Mouse (Mus musculus) neutrophil, adult 5-6 weeks (primary cell): ENCODE measurements around the gene Atoh8. TPM values are rescaled to one million over a fixed set of nuclear protein-coding genes. Genes with fewer than 3 reads are reported as not detected.

Experiments
- ATAC-seq: fragments of 151-379, 151-347 bp; 2 replicates; pipeline ENCODE4 v1.8.0; 2017; ENCODE audit warnings: mild to moderate bottlenecking, moderate TSS enrichment; ENCODE audit not compliant: insufficient number of reproducible peaks, poor library complexity, low FRiP score, severe bottlenecking; ENCODE audit errors: extremely low read depth
- total RNA-seq: library from RNA; stranded (forward); fragments of 200-1000 nt; gene quantifications from 2 replicates; pipeline ENCODE4 v1.2.3, GENCODE M21; 2017

Atoh8 gene
- total RNA-seq, 1 experiment from 2014 or later = not detected

DNA sequence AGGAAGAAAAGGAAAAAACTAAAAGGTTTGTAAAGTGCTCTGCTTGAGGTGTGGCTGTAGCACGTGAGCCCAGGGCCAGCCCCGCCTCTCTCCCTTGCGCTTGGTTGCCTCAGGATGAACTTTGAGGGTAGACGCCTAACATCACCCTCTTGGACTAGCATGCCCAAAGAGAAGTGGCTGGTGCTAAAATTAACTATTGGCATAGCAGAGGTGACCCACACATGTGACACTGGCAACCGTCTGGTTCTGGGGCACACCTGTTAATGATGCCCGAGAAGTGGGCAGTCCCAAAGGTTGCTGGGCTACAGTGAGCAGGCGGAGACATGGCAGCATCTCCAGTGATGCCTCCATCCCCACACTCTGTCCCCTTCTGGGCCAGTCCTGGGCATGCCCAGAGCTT is 24.1 kb upstream of the Atoh8 start:
- no peak for ATAC-seq

- ATAC-seq = no peak
These were observed 19.9 kb upstream of the Atoh8 start for GRCm38 (mm10) chr6:72255294-72255693.

GRCm38 (mm10) chr6:72254588-72255075 is 19.3 kb upstream of the Atoh8 start:
- ATAC-seq = no peak

- no peak for ATAC-seq
These were observed 18.7 kb upstream of the Atoh8 start for GRCm38 (mm10) chr6:72253911-72254587.

DNA sequence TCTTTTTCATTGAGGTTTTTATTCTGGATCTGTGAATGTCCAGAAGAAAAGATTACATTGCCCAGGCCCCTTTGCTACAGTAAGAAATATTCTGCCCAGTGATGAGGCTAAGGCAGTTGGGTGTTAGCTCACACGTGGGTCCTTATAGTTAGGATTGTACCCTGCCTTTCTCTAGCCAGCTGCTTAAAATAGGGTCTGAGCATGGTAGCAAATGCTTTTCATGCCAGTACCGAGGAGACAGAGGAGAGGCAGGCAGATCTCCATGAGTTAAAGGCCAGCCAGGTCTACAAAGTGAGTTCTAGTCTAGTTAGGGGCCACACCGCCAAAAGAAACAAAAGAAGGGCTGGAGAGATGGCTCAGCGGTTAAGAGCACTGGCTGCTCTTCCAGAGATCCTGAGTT is 17.8 kb upstream of the Atoh8 start:
- no peak for ATAC-seq

DNA sequence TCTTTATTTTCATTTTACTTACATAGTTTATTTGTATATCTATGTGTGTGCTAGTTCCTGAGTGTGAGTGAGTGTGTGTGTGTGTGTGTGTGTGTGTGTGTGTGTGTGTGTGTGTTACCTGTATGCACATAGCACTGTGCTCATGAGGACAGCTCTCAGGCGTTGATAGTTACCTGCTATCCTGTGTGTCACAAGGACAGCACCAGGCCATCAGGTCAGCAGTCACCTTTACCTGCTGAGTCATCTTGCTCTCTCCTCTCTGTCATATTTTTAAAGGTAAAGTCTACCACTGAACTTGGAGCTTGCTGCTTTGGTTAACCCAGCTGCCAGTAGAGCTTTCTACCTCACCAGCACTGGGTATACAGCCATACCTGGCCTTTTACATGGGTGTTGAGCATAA is 17.1 kb upstream of the Atoh8 start:
- no peak for ATAC-seq

DNA sequence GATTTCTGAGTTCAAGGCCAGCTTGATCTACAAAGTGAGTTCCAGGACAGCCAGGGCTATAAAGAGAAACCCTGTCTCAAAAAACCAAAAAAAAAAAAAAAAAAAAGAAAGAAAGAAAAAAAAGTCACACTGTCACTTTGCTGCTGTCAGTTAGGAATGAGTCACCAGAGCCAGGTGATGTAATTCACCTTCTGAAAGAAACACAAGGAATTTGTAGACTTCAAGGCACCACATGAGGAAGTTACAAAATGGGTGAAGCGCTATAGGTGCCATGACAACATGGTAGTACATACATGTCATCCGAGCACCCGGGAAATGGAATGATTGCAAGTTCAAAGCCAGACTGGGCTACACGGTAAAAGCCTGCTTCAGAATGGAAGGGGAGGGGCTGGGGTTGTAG is 14.6 kb upstream of the Atoh8 start:
- ATAC-seq = no peak

DNA sequence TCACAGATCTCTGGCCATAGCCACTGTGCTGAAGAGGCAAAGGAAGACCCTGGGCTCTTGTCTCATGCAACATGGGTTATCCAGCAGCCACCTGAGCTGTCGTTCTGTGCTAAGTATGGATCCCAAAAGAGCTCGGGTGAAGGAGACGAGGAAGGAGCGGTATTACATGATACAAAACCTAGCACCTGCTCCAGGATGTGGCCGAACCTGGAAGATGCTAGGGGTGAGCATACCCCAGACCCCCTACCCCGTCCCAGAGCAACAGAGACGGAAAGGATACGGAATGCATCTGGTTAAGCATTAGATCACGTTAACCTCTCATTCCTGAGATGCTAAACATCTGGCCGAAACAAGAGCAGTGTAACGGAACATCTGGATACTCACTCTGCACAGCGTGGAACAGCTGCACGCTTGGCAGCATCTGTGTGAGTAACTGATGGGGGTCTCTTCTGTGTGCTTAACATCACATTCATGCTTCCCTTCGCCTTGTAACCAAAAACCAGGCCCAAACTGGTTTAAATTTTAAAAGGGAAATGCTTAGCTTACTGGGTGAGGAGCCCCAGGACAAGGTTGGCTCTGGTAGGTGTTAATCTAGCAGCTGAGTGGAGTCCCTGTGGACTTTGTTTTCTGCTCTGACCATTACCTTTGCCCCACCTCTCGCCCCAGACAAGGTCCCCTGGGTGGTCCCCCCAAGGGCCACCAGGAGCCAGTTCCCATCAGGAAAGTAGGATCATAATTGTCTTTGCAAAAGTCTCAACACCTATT is 13.0 kb upstream of the Atoh8 start:
- ATAC-seq = no peak

- ATAC-seq = no peak
These were observed 10.9 kb upstream of the Atoh8 start for GRCm38 (mm10) chr6:72246303-72246702.

- ATAC-seq = no peak
These were observed 9.3 kb upstream of the Atoh8 start for GRCm38 (mm10) chr6:72244569-72245285.

DNA sequence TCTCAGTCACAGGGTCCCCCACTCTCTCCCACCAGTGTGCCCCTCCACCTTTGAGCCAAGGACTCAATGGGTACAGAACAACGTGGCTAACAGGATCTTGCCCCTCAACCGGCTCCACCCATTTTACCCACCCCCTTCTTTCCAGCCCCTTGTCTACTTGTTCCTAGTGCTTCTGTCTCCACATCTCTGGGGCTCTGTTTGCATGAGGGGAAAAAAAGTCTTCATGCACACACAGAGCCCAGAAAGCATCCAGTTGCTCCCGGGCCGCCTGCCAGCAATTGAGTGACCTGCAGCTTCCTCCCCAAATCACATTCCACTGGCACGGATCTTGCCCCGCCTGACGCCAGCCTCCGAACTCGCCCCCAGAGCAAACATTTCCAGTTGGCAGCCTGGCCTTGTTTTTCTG is 8.8 kb upstream of the Atoh8 start:
- no peak for ATAC-seq

DNA sequence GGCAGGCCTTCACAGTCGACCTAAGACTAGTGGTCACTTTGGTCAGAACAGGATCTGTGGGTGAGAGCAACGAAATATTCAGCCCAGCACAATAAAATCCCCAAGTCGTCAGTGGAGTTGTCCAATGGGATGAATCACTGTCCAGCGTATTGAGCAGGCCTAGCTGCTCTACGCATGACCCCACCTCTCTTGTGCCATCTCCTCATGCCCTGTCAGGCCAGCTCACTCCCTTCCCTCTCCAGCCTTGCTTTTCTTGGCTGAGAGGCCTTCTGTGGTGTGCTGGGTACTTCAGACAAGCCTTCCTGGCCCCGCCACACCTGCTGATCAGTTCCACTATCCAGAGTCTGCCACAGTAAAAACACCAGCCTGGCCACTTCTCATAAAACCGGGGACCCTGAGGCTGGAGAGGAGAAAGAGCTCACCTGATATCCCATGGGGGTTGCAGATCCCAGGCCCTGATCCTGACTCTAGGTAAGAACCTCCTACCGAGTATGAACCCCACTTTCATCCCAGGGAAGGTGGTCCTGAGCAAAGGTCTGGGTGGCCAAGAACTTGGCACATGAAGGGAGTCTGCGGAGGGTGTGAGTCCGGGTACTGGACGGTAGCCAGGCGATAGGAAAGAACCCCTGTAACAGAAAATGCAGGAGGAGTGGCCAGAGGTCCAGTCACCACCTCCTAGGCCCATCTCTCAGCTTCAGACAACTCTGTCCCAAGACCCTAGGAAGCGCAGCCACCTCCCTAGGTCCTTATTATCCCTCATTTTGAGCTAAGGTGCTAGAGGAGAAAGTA is 7.3 kb upstream of the Atoh8 start:
- ATAC-seq = no peak

GRCm38 (mm10) chr6:72241843-72242154 is 6.4 kb upstream of the Atoh8 start:
- ATAC-seq = no peak

DNA sequence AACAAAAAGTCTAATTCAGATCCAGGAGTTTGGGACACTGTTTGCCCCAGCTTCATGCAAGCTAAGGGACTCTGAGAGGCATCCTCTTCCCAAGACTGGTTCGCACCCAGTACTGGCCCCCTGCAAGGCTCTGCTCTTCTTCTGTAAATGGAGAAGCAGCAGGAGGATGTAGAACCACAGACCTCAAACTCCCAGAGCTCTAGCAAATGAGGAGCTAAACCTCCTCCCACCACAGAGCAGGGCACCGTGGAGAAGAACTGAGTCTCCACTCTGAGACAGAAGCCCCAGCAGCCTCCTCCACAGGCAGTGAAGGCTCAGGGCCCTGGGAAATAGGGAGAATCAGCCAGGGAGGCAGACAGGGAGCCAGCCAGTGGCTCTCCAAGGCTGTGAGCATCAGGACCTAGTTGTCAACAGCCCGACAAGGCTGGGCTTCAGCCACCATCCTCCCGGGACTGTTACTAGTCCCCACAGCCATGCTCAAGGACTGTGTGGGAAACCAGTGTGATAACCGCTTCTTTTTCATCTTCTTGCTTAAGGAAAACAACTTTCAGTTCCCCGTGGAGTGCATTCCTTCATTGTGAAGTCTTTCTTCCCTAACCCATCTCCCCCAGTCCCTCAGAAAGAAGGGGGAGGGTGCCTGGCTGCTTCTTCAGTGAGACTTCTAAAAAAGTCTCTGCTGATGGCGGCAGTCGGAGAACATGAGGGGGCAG is 5.9 kb upstream of the Atoh8 start:
- no peak for ATAC-seq

GRCm38 (mm10) chr6:72240042-72240441 is 4.7 kb upstream of the Atoh8 start:
- ATAC-seq = no peak

- ATAC-seq = peak; percentile 30; the same call in 1 of the 2 replicates
These were observed 1.7 kb upstream of the Atoh8 start for GRCm38 (mm10) chr6:72237035-72237434.

GRCm38 (mm10) chr6:72235807-72236407 is 530 bp upstream of the Atoh8 start:
- no peak for ATAC-seq

DNA sequence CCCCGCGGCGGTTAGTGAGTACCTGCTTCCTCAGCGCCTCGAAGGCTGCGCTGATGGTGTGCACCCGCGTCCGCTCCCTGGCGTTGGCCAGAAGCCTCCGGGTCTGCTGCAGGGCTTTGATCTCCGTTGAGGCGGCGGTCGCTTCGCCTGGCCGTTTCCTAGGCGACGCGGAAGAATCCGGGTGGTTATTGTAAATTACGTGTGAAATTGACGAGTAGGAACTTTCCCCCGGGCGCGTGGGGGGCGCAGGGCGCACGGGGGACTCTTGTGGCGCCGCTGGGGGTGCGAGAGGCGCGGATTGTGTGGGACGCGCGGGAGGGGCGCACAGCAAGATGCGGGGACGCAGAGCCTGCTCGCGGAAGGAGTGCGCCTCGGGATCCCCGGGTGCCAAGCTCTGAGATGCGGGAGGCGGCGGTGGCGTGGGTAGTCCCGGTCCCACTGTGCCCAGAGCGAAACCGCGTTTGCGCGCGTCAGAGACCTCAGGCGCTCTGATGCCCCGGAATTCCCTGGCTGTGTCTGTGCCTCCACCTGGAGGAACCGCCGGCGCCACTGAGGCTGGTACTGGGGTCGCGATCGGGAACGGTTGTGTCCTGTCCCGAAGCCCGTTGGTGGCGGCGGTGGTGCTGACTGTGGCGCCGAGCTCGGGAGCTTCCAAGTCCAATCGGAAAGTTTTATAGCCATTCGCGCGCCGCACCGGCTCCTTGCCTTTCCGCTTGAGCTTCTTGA is 842 bp downstream of the Atoh8 start:
- no peak for ATAC-seq
